Mouse (Mus musculus): ENCODE measurements at regions not wholly inside any gene's neighbourhood (a gene's known extent, or its start where the extent isn't known, plus 50 kb on each side); places are given as distances from the start of the nearest gene placed in this dataset.

GRCm38 (mm10) chr3:152006747-152007146 lies 159.3 kb downstream of the Gipc2 start:
- H3K36me3 ChIP-seq (ENCODE audit: control insufficient read depth, insufficient read depth, low read length), result no peaks in the 10 kb centered on the region
- H3K27me3 ChIP-seq (replicated peaks; ENCODE audit: control insufficient read depth, insufficient read depth, low read length), result no peaks in the 10 kb centered on the region
- H3K4me3 ChIP-seq (ENCODE audit: low read depth, low read length), result no peak overlapping the region
- no peak for DNase-seq (ENCODE audit: low spot score)
- ATAC-seq, result no peak
- WGBS, result 85% methylated on average over 4 of the region's 4 CpGs
- no peaks in the 10 kb centered on the region for H3K4me1 ChIP-seq (ENCODE audit: control insufficient read depth, insufficient read depth, low read length)
- H3K27ac ChIP-seq (ENCODE audit: low read depth, low read length), result no peak overlapping the region
- H3K9ac ChIP-seq (ENCODE audit: low read length), result no peak overlapping the region
- H3K4me2 ChIP-seq (ENCODE audit: low read length), result no peak overlapping the region
- H3K9me3 ChIP-seq (replicated peaks; ENCODE audit: control insufficient read depth, low read length), result no peaks in the 10 kb centered on the region

- Histone ChIP-seq H3K36me3 (ENCODE audit: control insufficient read depth, insufficient read depth, low read length) (no peaks in the 10 kb centered on the region), H3K27ac (ENCODE audit: low read depth, low read length) (no peak overlapping the region), H3K4me3 (ENCODE audit: low read depth, low read length) (no peak overlapping the region), H3K4me1 (ENCODE audit: control insufficient read depth, insufficient read depth, low read length) (no peaks in the 10 kb centered on the region), H3K4me2 (ENCODE audit: low read length) (no peak overlapping the region), H3K9me3 (replicated peaks; ENCODE audit: control insufficient read depth, low read length) (no peaks in the 10 kb centered on the region), H3K27me3 (replicated peaks; ENCODE audit: control insufficient read depth, insufficient read depth, low read length) (no peaks in the 10 kb centered on the region), H3K9ac (ENCODE audit: low read length) (no peak overlapping the region)
- WGBS, result 83% methylated on average over 3 of the region's 3 CpGs
- DNase-seq (ENCODE audit: low spot score) (no peak), ATAC-seq (no peak)
These were observed 160.5 kb downstream of the Gipc2 start for GRCm38 (mm10) chr3:152005366-152006025.

- no peaks in the 10 kb centered on the region for H3K36me3 ChIP-seq (ENCODE audit: control insufficient read depth, insufficient read depth, low read length)
- H3K4me1 ChIP-seq (ENCODE audit: control insufficient read depth, insufficient read depth, low read length), result no peaks in the 10 kb centered on the region
- H3K27ac ChIP-seq (ENCODE audit: low read depth, low read length), result no peak overlapping the region
- H3K9ac ChIP-seq (ENCODE audit: low read length), result no peak overlapping the region
- DNase-seq (ENCODE audit: low spot score) (no peak), ATAC-seq (no peak)
- H3K27me3 ChIP-seq (replicated peaks; ENCODE audit: control insufficient read depth, insufficient read depth, low read length), result no peaks in the 10 kb centered on the region
- H3K4me2 ChIP-seq (ENCODE audit: low read length), result no peak overlapping the region
- 90% methylated on average over 7 of the region's 7 CpGs for WGBS
- no peaks in the 10 kb centered on the region for H3K9me3 ChIP-seq (replicated peaks; ENCODE audit: control insufficient read depth, low read length)
- H3K4me3 ChIP-seq (ENCODE audit: low read depth, low read length), result no peak overlapping the region
These were observed 161.5 kb downstream of the Gipc2 start for GRCm38 (mm10) chr3:152004411-152004955.

- Histone ChIP-seq H3K27me3 (replicated peaks; ENCODE audit: control insufficient read depth, insufficient read depth, low read length) (no peaks in the 10 kb centered on the region), H3K4me1 (ENCODE audit: control insufficient read depth, insufficient read depth, low read length) (no peaks in the 10 kb centered on the region), H3K27ac (ENCODE audit: low read depth, low read length) (no peak overlapping the region), H3K9ac (ENCODE audit: low read length) (no peak overlapping the region), H3K4me2 (ENCODE audit: low read length) (no peak overlapping the region), H3K9me3 (replicated peaks; ENCODE audit: control insufficient read depth, low read length) (no peaks in the 10 kb centered on the region), H3K36me3 (ENCODE audit: control insufficient read depth, insufficient read depth, low read length) (no peaks in the 10 kb centered on the region), H3K4me3 (ENCODE audit: low read depth, low read length) (no peak overlapping the region)
- WGBS, result 59% methylated on average over 4 of the region's 4 CpGs
- DNase-seq (ENCODE audit: low spot score), result peak; percentile 15
- ATAC-seq, result no peak
These were observed 160.2 kb upstream of the Ptgfr start for GRCm38 (mm10) chr3:151997534-151998107.

- no peak overlapping the region for H3K9ac ChIP-seq (ENCODE audit: low read length)
- WGBS, result 86% methylated on average over 4 of the region's 4 CpGs
- ATAC-seq (no peak), DNase-seq (ENCODE audit: low spot score) (no peak)
- no peaks in the 10 kb centered on the region for H3K9me3 ChIP-seq (replicated peaks; ENCODE audit: control insufficient read depth, low read length)
- H3K4me2 ChIP-seq (ENCODE audit: low read length), result no peak overlapping the region
- no peaks in the 10 kb centered on the region for H3K36me3 ChIP-seq (ENCODE audit: control insufficient read depth, insufficient read depth, low read length)
- H3K4me1 ChIP-seq (ENCODE audit: control insufficient read depth, insufficient read depth, low read length), result no peaks in the 10 kb centered on the region
- H3K27me3 ChIP-seq (replicated peaks; ENCODE audit: control insufficient read depth, insufficient read depth, low read length), result no peaks in the 10 kb centered on the region
- no peak overlapping the region for H3K27ac ChIP-seq (ENCODE audit: low read depth, low read length)
- no peak overlapping the region for H3K4me3 ChIP-seq (ENCODE audit: low read depth, low read length)
These were observed 159.7 kb upstream of the Ptgfr start for GRCm38 (mm10) chr3:151997111-151997510.

GRCm38 (mm10) chr3:151988221-151988620 lies 150.8 kb upstream of the Ptgfr start:
- ATAC-seq, result no peak
- 71% methylated on average over 1 of the region's 1 CpGs for WGBS

GRCm38 (mm10) chr3:151978136-151978535 lies 140.7 kb upstream of the Ptgfr start:
- 79% methylated on average over 1 of the region's 1 CpGs for WGBS
- DNase-seq (ENCODE audit: low spot score) (no peak), ATAC-seq (no peak)

More at GRCm38 (mm10) chr3:151988221-151988620, 150.8 kb upstream of the Ptgfr start:
- no peak for DNase-seq (ENCODE audit: low spot score)
- Histone ChIP-seq H3K9me3 (replicated peaks; ENCODE audit: control insufficient read depth, low read length) (no peaks in the 10 kb centered on the region), H3K27ac (ENCODE audit: low read depth, low read length) (no peak overlapping the region), H3K9ac (ENCODE audit: low read length) (no peak overlapping the region), H3K4me1 (ENCODE audit: control insufficient read depth, insufficient read depth, low read length) (no peaks in the 10 kb centered on the region), H3K4me2 (ENCODE audit: low read length) (no peak overlapping the region), H3K36me3 (ENCODE audit: control insufficient read depth, insufficient read depth, low read length) (no peaks in the 10 kb centered on the region), H3K27me3 (replicated peaks; ENCODE audit: control insufficient read depth, insufficient read depth, low read length) (no peaks in the 10 kb centered on the region), H3K4me3 (ENCODE audit: low read depth, low read length) (no peak overlapping the region)

GRCm38 (mm10) chr3:151977651-151978050 lies 140.2 kb upstream of the Ptgfr start:
- H3K9ac ChIP-seq (ENCODE audit: low read length), result no peak overlapping the region
- 95% methylated on average over 4 of the region's 4 CpGs for WGBS
- H3K27me3 ChIP-seq (replicated peaks; ENCODE audit: control insufficient read depth, insufficient read depth, low read length), result no peaks in the 10 kb centered on the region
- H3K36me3 ChIP-seq (ENCODE audit: control insufficient read depth, insufficient read depth, low read length), result no peaks in the 10 kb centered on the region
- H3K4me3 ChIP-seq (ENCODE audit: low read depth, low read length), result no peak overlapping the region
- DNase-seq (ENCODE audit: low spot score) (no peak), ATAC-seq (no peak)
- no peak overlapping the region for H3K4me2 ChIP-seq (ENCODE audit: low read length)
- no peaks in the 10 kb centered on the region for H3K4me1 ChIP-seq (ENCODE audit: control insufficient read depth, insufficient read depth, low read length)
- no peaks in the 10 kb centered on the region for H3K9me3 ChIP-seq (replicated peaks; ENCODE audit: control insufficient read depth, low read length)
- no peak overlapping the region for H3K27ac ChIP-seq (ENCODE audit: low read depth, low read length)

More at GRCm38 (mm10) chr3:151978136-151978535, 140.7 kb upstream of the Ptgfr start:
- no peaks in the 10 kb centered on the region for H3K9me3 ChIP-seq (replicated peaks; ENCODE audit: control insufficient read depth, low read length)
- H3K4me3 ChIP-seq (ENCODE audit: low read depth, low read length), result no peak overlapping the region
- H3K36me3 ChIP-seq (ENCODE audit: control insufficient read depth, insufficient read depth, low read length), result no peaks in the 10 kb centered on the region
- no peaks in the 10 kb centered on the region for H3K4me1 ChIP-seq (ENCODE audit: control insufficient read depth, insufficient read depth, low read length)
- H3K4me2 ChIP-seq (ENCODE audit: low read length), result no peak overlapping the region
- H3K27me3 ChIP-seq (replicated peaks; ENCODE audit: control insufficient read depth, insufficient read depth, low read length), result no peaks in the 10 kb centered on the region
- H3K27ac ChIP-seq (ENCODE audit: low read depth, low read length), result no peak overlapping the region
- H3K9ac ChIP-seq (ENCODE audit: low read length), result no peak overlapping the region

- WGBS, result 77% methylated on average over 3 of the region's 3 CpGs
- no peak overlapping the region for H3K9ac ChIP-seq (ENCODE audit: low read length)
These were observed 112.4 kb upstream of the Ptgfr start for GRCm38 (mm10) chr3:151949865-151950264.

More at GRCm38 (mm10) chr3:151949865-151950264, 112.4 kb upstream of the Ptgfr start:
- Histone ChIP-seq H3K4me2 (ENCODE audit: low read length) (no peak overlapping the region), H3K4me3 (ENCODE audit: low read depth, low read length) (no peak overlapping the region), H3K9me3 (replicated peaks; ENCODE audit: control insufficient read depth, low read length) (no peaks in the 10 kb centered on the region), H3K27ac (ENCODE audit: low read depth, low read length) (no peak overlapping the region), H3K4me1 (ENCODE audit: control insufficient read depth, insufficient read depth, low read length) (no peaks in the 10 kb centered on the region), H3K36me3 (ENCODE audit: control insufficient read depth, insufficient read depth, low read length) (no peaks in the 10 kb centered on the region), H3K27me3 (replicated peaks; ENCODE audit: control insufficient read depth, insufficient read depth, low read length) (no peaks in the 10 kb centered on the region)
- ATAC-seq, result no peak
- no peak for DNase-seq (ENCODE audit: low spot score)
